Mouse (Mus musculus) brain, embryonic 18.5 days (tissue): ENCODE data around the gene 4931440F15Rik.
"Not testable (repeated sequence)": the region's sequence is repeated elsewhere in the genome, so short reads cannot be mapped to it uniquely, and the experiment has no call there.

Experiments
- DNase-seq: peaks from one replicate; pipeline ENCODE4 v3.0.0-alpha.2; 2012; ENCODE audit warnings: low read depth, low spot score

The 4931440F15Rik gene

GRCm38 (mm10) chr11:29825271-29825718 lies at the start of gene 4931440F15Rik:
TSS of gene 4931440F15Rik (minus strand) at chr11:29825668.
- not testable (repeated sequence) for DNase-seq

GRCm38 (mm10) chr11:29874781-29875180 lies 49.3 kb upstream of the 4931440F15Rik start:
- not testable (repeated sequence) for DNase-seq

GRCm38 (mm10) chr11:29870174-29870573 lies 44.7 kb upstream of the 4931440F15Rik start:
- no peak for DNase-seq

GRCm38 (mm10) chr11:29864269-29864668 lies 38.8 kb upstream of the 4931440F15Rik start:
- no peak for DNase-seq

GRCm38 (mm10) chr11:29861750-29862397 lies 36.4 kb upstream of the 4931440F15Rik start:
- DNase-seq: no peak

- DNase-seq: no peak
These were observed 35.6 kb upstream of the 4931440F15Rik start for GRCm38 (mm10) chr11:29861040-29861439.

- DNase-seq: no peak
These were observed 15.2 kb upstream of the 4931440F15Rik start for GRCm38 (mm10) chr11:29840606-29841227.

GRCm38 (mm10) chr11:29839781-29840180 lies 14.3 kb upstream of the 4931440F15Rik start:
- DNase-seq: no peak

- no peak for DNase-seq
These were observed 11.6 kb upstream of the 4931440F15Rik start for GRCm38 (mm10) chr11:29837066-29837465.

GRCm38 (mm10) chr11:29827729-29828128 lies 2.3 kb upstream of the 4931440F15Rik start:
- DNase-seq: no peak

- no peak for DNase-seq
These were observed 533 bp upstream of the 4931440F15Rik start for GRCm38 (mm10) chr11:29826001-29826400.

GRCm38 (mm10) chr11:29824474-29825270 lies 796 bp downstream of the 4931440F15Rik start:
- not testable (repeated sequence) for DNase-seq

- no peak for DNase-seq
These were observed 2.3 kb downstream of the 4931440F15Rik start for GRCm38 (mm10) chr11:29823141-29823540.

- no peak for DNase-seq
These were observed 9.8 kb downstream of the 4931440F15Rik start for GRCm38 (mm10) chr11:29815670-29816069.

GRCm38 (mm10) chr11:29815261-29815660 lies 10.2 kb downstream of the 4931440F15Rik start:
- DNase-seq: no peak

- DNase-seq: no peak
These were observed 12.2 kb downstream of the 4931440F15Rik start for GRCm38 (mm10) chr11:29813267-29813666.

- DNase-seq: no peak
These were observed 13.0 kb downstream of the 4931440F15Rik start for GRCm38 (mm10) chr11:29812475-29812874.

GRCm38 (mm10) chr11:29810324-29810723 lies 15.1 kb downstream of the 4931440F15Rik start:
- DNase-seq: no peak

- DNase-seq: no peak
These were observed 16.4 kb downstream of the 4931440F15Rik start for GRCm38 (mm10) chr11:29808981-29809589.

GRCm38 (mm10) chr11:29808173-29808980 lies 17.1 kb downstream of the 4931440F15Rik start:
- DNase-seq: no peak

- no peak for DNase-seq
These were observed 18.1 kb downstream of the 4931440F15Rik start for GRCm38 (mm10) chr11:29807325-29807724.
